Comparison of ENCODE assay signal across 8 mouse cellular contexts in the genomic region with DNA sequence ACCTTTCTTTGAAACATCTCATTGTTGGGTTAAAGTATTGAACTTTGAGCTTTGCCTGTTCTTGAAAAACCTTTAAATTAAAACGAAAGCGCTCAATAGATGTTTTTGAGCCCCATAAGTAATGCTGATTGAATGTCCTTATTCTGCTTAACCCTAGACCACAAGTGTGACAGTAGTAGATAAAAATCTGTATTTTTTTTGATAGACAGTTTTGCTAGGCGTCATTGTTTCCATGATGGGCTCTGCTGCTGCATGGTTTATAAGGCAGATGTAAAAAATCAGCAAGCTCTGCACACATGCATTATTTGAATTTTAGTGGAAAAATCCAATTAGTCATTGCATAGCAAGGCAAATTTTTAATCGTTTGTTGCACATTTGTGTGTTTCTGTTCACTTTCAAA. TPM values are rescaled to one million over a fixed set of nuclear protein-coding genes. Genes with fewer than 3 reads are reported as not detected.
A peak's percentile ranks its signal among the peaks of the same experiment; 100 is the strongest.
DNase-seq lines count a peak whose midpoint lies in the region; ATAC-seq and TF ChIP-seq lines count a peak whose summit lies in the region.

No protein-coding gene starts in this region.

- no peaks in the 10 kb centered on the region for H3K9me3 ChIP-seq in kidney, embryonic 16.5 days (ENCODE audit: low read length)
- no peaks in the 10 kb centered on the region for H3K9me3 ChIP-seq in embryonic facial prominence, embryonic 12.5 days
- no peaks in the 10 kb centered on the region for H3K9me3 ChIP-seq in intestine, postnatal 0 days (ENCODE audit: control insufficient read depth)
- H3K9me3 ChIP-seq in neural tube, embryonic 12.5 days: no peaks in the 10 kb centered on the region

- no peak overlapping the region for H3K27ac ChIP-seq in kidney, embryonic 16.5 days (ENCODE audit: low read length)
- H3K27ac ChIP-seq in embryonic facial prominence, embryonic 12.5 days: no peak overlapping the region
- no peak overlapping the region for H3K27ac ChIP-seq in intestine, postnatal 0 days (ENCODE audit: low read depth, low read length)
- H3K27ac ChIP-seq in neural tube, embryonic 12.5 days: no peak overlapping the region
- H3K27ac ChIP-seq in cerebellum, adult 2 months (ENCODE audit: insufficient read depth, low read length): no peak overlapping the region

- peak overlapping the region; percentile 49 for H3K4me2 ChIP-seq in kidney, embryonic 16.5 days (replicated peaks; ENCODE audit: low read depth, low read length)
- peak overlapping the region; percentile 47 for H3K4me2 ChIP-seq in embryonic facial prominence, embryonic 12.5 days (replicated peaks)
- H3K4me2 ChIP-seq in intestine, postnatal 0 days (replicated peaks; ENCODE audit: low read depth): peak overlapping the region; percentile 68
- H3K4me2 ChIP-seq in neural tube, embryonic 12.5 days (replicated peaks): peak overlapping the region; percentile 55

- peaks cover 2% of the 10 kb centered on the region; the same call in 1 of the 2 replicates for H3K27me3 ChIP-seq in kidney, embryonic 16.5 days (ENCODE audit: insufficient read depth, low read length)
- H3K27me3 ChIP-seq in embryonic facial prominence, embryonic 12.5 days: no peaks in the 10 kb centered on the region
- no peaks in the 10 kb centered on the region for H3K27me3 ChIP-seq in intestine, postnatal 0 days (replicated peaks; ENCODE audit: control insufficient read depth, insufficient read depth, low read length)
- H3K27me3 ChIP-seq in neural tube, embryonic 12.5 days (replicated peaks): no peaks in the 10 kb centered on the region
- H3K27me3 ChIP-seq in cerebellum, adult 2 months (ENCODE audit: control insufficient read depth, insufficient read depth, low read length): no peaks in the 10 kb centered on the region

- 58% methylated on average over 4 of the region's 4 CpGs for WGBS in kidney, embryonic 16.5 days
- WGBS in embryonic facial prominence, embryonic 12.5 days: 56% methylated on average over 4 of the region's 4 CpGs
- WGBS in intestine, postnatal 0 days: 64% methylated on average over 4 of the region's 4 CpGs
- 56% methylated on average over 4 of the region's 4 CpGs for WGBS in neural tube, embryonic 12.5 days
- WGBS in cerebellum, adult 2 months: 20% methylated on average over 4 of the region's 4 CpGs

- peak overlapping the region; percentile 72 for H3K4me3 ChIP-seq in kidney, embryonic 16.5 days (ENCODE audit: low read length)
- H3K4me3 ChIP-seq in embryonic facial prominence, embryonic 12.5 days: peak overlapping the region; percentile 60
- H3K4me3 ChIP-seq in intestine, postnatal 0 days (ENCODE audit: low read depth, low read length): peak overlapping the region; percentile 61
- H3K4me3 ChIP-seq in neural tube, embryonic 12.5 days: peak overlapping the region; percentile 62
- no peak overlapping the region for H3K4me3 ChIP-seq in cerebellum, adult 2 months (replicated peaks; ENCODE audit: insufficient read depth, low read depth, low read length)

- H3K36me3 ChIP-seq in kidney, embryonic 16.5 days (ENCODE audit: insufficient read depth, low read length): no peaks in the 10 kb centered on the region
- no peaks in the 10 kb centered on the region for H3K36me3 ChIP-seq in embryonic facial prominence, embryonic 12.5 days
- H3K36me3 ChIP-seq in intestine, postnatal 0 days (ENCODE audit: control insufficient read depth, insufficient read depth): no peaks in the 10 kb centered on the region
- no peaks in the 10 kb centered on the region for H3K36me3 ChIP-seq in neural tube, embryonic 12.5 days

- no peak for ATAC-seq in kidney, embryonic 16.5 days (ENCODE audit: low FRiP score, low TSS enrichment)
- ATAC-seq in embryonic facial prominence, embryonic 12.5 days (ENCODE audit: insufficient number of reproducible peaks, insufficient read depth, low FRiP score, low TSS enrichment): no peak
- ATAC-seq in intestine, postnatal 0 days: no peak
- no peak for ATAC-seq in neural tube, embryonic 12.5 days (ENCODE audit: low FRiP score, low read depth)
- ATAC-seq in cerebellum, adult (ENCODE audit: insufficient number of reproducible peaks, low FRiP score, low TSS enrichment): no peak

- TF ChIP-seq CTCF in intestine, postnatal 0 days (IDR thresholded peaks at IDR 0.05; ENCODE audit: low read depth): no peak
- no peak for TF ChIP-seq CTCF in cerebellum, adult 2 months (IDR thresholded peaks at IDR 0.05; ENCODE audit: borderline replicate concordance, insufficient read depth, low read depth, low read length)

- H3K4me1 ChIP-seq in kidney, embryonic 16.5 days (ENCODE audit: insufficient read depth, low read length): peaks cover 3% of the 10 kb centered on the region; the same call in 1 of the 2 replicates
- no peaks in the 10 kb centered on the region for H3K4me1 ChIP-seq in embryonic facial prominence, embryonic 12.5 days
- no peaks in the 10 kb centered on the region for H3K4me1 ChIP-seq in intestine, postnatal 0 days (replicated peaks; ENCODE audit: control insufficient read depth, insufficient read depth, low read length)
- H3K4me1 ChIP-seq in neural tube, embryonic 12.5 days: no peaks in the 10 kb centered on the region; the same call in 1 of the 2 replicates
- H3K4me1 ChIP-seq in cerebellum, adult 2 months (ENCODE audit: control insufficient read depth, insufficient read depth, low read length): no peaks in the 10 kb centered on the region

- no peak overlapping the region for H3K9ac ChIP-seq in kidney, embryonic 16.5 days (replicated peaks; ENCODE audit: low read length)
- H3K9ac ChIP-seq in embryonic facial prominence, embryonic 12.5 days: peak overlapping the region; percentile 7; the same call in 1 of the 2 replicates
- H3K9ac ChIP-seq in intestine, postnatal 0 days (ENCODE audit: low read depth, low read length): no peak overlapping the region
- peak overlapping the region; percentile 78; the same call in 1 of the 2 replicates for H3K9ac ChIP-seq in neural tube, embryonic 12.5 days

- TF ChIP-seq POLR2A in cerebellum, adult 2 months (IDR thresholded peaks at IDR 0.05; ENCODE audit: borderline replicate concordance, insufficient read depth, low read length): no peak

- no peak for DNase-seq in kidney, postnatal 25 days
- no peak for DNase-seq in cerebellum, adult 2 months
- DNase-seq in kidney, adult 9 months: no peak

RNA-seq across cellular contexts. Expression of gene Phf6, which starts 1.8 kb away (rescaled TPM):
- 46.4 and 46.9 TPM in 2 replicates for polyA plus RNA-seq in kidney, embryonic 16.5 days (2015; fragmentation: Nextera tagmentation; extraction: Ambion mirVana)
- 87.3 and 94.8 TPM in 2 replicates for polyA plus RNA-seq in embryonic facial prominence, embryonic 12.5 days (2016; fragmentation: Nextera tagmentation; extraction: Ambion mirVana)
- polyA plus RNA-seq in intestine, postnatal 0 days (2015; fragmentation: Nextera tagmentation; extraction: Ambion mirVana): 5.9 and 6.3 TPM in 2 replicates
- polyA plus RNA-seq in neural tube, embryonic 12.5 days (2016; fragmentation: Nextera tagmentation; extraction: Ambion mirVana): 90.3 and 95.4 TPM in 2 replicates
- polyA plus RNA-seq in cerebellum, adult 2 months (2012; rRNA removed): 12.5 and 13.5 TPM in 2 replicates

Comparison
In these comparisons a context has a peak if more than half of its experiments do, and no peak if none do; other contexts are left out.
1. H3K9ac ChIP-seq: peak in embryonic facial prominence, embryonic 12.5 days (single experiment) and neural tube, embryonic 12.5 days (single experiment); none in kidney, embryonic 16.5 days (single experiment) and intestine, postnatal 0 days (single experiment).
2. Peak in every context shown above with its lines, with median percentiles within 50 percentile points of each other: H3K4me2 ChIP-seq.